Comparison of ENCODE assay signal across 40 mouse cellular contexts in the genomic region with DNA sequence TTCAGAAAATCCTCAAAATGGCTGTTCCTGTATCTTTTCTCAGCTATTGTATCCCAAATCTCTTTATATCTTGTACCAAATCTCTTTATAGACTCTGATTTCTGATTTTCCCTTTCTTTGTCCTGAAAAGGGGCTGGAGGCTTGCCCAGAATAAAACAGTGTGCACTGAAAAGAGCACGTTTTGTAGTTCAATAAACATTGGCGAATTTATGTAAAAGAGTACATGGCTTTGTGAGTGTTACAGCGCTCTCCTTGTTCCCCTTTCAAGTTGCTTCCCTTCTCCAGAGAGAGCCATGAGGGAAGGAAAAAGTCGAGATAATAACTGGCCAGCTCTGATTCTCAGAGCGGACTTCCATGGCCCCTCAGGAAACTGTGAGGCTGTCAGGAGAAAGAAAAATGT. TPM values are rescaled to one million over a fixed set of nuclear protein-coding genes. Genes with fewer than 3 reads are reported as not detected.
DNase-seq lines count a peak whose midpoint lies in the region; ATAC-seq and TF ChIP-seq lines count a peak whose summit lies in the region.
"Had no signal": no experiment of that assay in that cellular context is flagged by ENCODE, and none has a peak within 500 bp of the region (broad histone marks: within the 10 kb centered on the region; RNA-seq: fewer than 3 reads in every experiment).

No protein-coding gene starts in this region.

- peak overlapping the region; percentile 56; the same call in 1 of the 2 replicates for H3K27ac ChIP-seq in forebrain, embryonic 12.5 days
- H3K27ac ChIP-seq in forebrain, embryonic 10.5 days: no peak overlapping the region
- H3K27ac ChIP-seq in left cerebral cortex, adult 2 months: peak overlapping the region; percentile 5; the same call in 1 of the 2 replicates
- no peak overlapping the region for H3K27ac ChIP-seq in stomach, postnatal 0 days (replicated peaks)
- H3K27ac ChIP-seq: embryonic facial prominence, embryonic 12.5 days; heart, embryonic 13.5 days; kidney, embryonic 15.5 days; liver, embryonic 14.5 days; midbrain, embryonic 12.5 days; neural tube, embryonic 12.5 days; stomach, embryonic 15.5 days had no signal

- DNase-seq in forebrain, embryonic 10.5 days (ENCODE audit: extremely low spot score, low spot score): no peak
- no peak for DNase-seq in left cerebral cortex, adult 2 months (ENCODE audit: extremely low spot score in 1 of 2, low spot score in 2 of 2)
- no peak for DNase-seq in left cerebral cortex, adult 11 months (ENCODE audit: low spot score)
- peak; percentile 46 to 51 for DNase-seq in right cerebral cortex, postnatal 10 days (ENCODE audit: low spot score in 2 of 2)
- no peak for DNase-seq in right cerebral cortex, postnatal 36 days (ENCODE audit: low spot score in 2 of 2)
- DNase-seq in stomach, postnatal 0 days (ENCODE audit: low spot score): no peak
- DNase-seq: adrenal gland, adult 8-10 months; cerebellum, adult 11-12 months; cerebellum, adult 9-11 months; embryo, embryonic 11 days; gastrocnemius, postnatal 10 days; heart, postnatal 10 days; kidney, adult 18-20 months; kidney, postnatal 25 days; liver; lung, adult 2 months; lung, postnatal 14 days; right cerebral cortex, postnatal 14 days; thymus, postnatal 14 days had no signal

- no peak overlapping the region for H3K4me2 ChIP-seq in forebrain, embryonic 12.5 days
- H3K4me2 ChIP-seq in stomach, postnatal 0 days (replicated peaks; ENCODE audit: low read depth): no peak overlapping the region
- H3K4me2 ChIP-seq: embryonic facial prominence, embryonic 12.5 days; heart, embryonic 13.5 days; kidney, embryonic 15.5 days; midbrain, embryonic 12.5 days; neural tube, embryonic 12.5 days; stomach, embryonic 15.5 days had no signal

- no peaks in the 10 kb centered on the region for H3K27me3 ChIP-seq in forebrain, embryonic 12.5 days
- H3K27me3 ChIP-seq in forebrain, embryonic 10.5 days (ENCODE audit: poor library complexity, severe bottlenecking): no peaks in the 10 kb centered on the region
- H3K27me3 ChIP-seq in stomach, postnatal 0 days (ENCODE audit: control insufficient read depth, insufficient read depth, low read length): no peaks in the 10 kb centered on the region
- H3K27me3 ChIP-seq: CH12.LX; embryonic facial prominence, embryonic 12.5 days; heart, embryonic 13.5 days; kidney, embryonic 15.5 days; midbrain, embryonic 12.5 days; neural tube, embryonic 12.5 days; stomach, embryonic 15.5 days had no signal

- H3K9me3 ChIP-seq in forebrain, embryonic 12.5 days: no peaks in the 10 kb centered on the region
- no peaks in the 10 kb centered on the region for H3K9me3 ChIP-seq in forebrain, embryonic 10.5 days
- no peaks in the 10 kb centered on the region for H3K9me3 ChIP-seq in stomach, postnatal 0 days (ENCODE audit: control insufficient read depth, low read length)
- H3K9me3 ChIP-seq: embryonic facial prominence, embryonic 12.5 days; heart, embryonic 13.5 days; kidney, embryonic 15.5 days; midbrain, embryonic 12.5 days; neural tube, embryonic 12.5 days; stomach, embryonic 15.5 days had no signal

- 53% methylated on average over 5 of the region's 5 CpGs for WGBS in forebrain, embryonic 12.5 days
- 85% methylated on average over 5 of the region's 5 CpGs for WGBS in forebrain, embryonic 10.5 days
- 61% methylated on average over 5 of the region's 5 CpGs for WGBS in stomach, postnatal 0 days

- no peak for TF ChIP-seq EP300 in stomach, postnatal 0 days (optimal IDR thresholded peaks at IDR 0.05)

- no peaks in the 10 kb centered on the region for H3K36me3 ChIP-seq in forebrain, embryonic 12.5 days (replicated peaks)
- H3K36me3 ChIP-seq in forebrain, embryonic 10.5 days (replicated peaks): no peaks in the 10 kb centered on the region
- H3K36me3 ChIP-seq in stomach, postnatal 0 days (ENCODE audit: control insufficient read depth, insufficient read depth, low read length): no peaks in the 10 kb centered on the region
- H3K36me3 ChIP-seq: embryonic facial prominence, embryonic 12.5 days; heart, embryonic 13.5 days; kidney, embryonic 15.5 days; midbrain, embryonic 12.5 days; neural tube, embryonic 12.5 days; stomach, embryonic 15.5 days had no signal

- TF ChIP-seq CTCF in left cerebral cortex, adult 2 months (IDR thresholded peaks at IDR 0.05): no peak
- no peak for TF ChIP-seq CTCF in stomach, postnatal 0 days (IDR thresholded peaks at IDR 0.05; ENCODE audit: low read depth)

- no peak overlapping the region for H3K4me3 ChIP-seq in forebrain, embryonic 12.5 days (replicated peaks)
- H3K4me3 ChIP-seq in forebrain, embryonic 10.5 days: no peak overlapping the region
- H3K4me3 ChIP-seq in left cerebral cortex, adult 2 months: no peak overlapping the region
- no peak overlapping the region for H3K4me3 ChIP-seq in stomach, postnatal 0 days (ENCODE audit: low read depth, low read length)
- H3K4me3 ChIP-seq: embryonic facial prominence, embryonic 12.5 days; heart, embryonic 13.5 days; kidney, embryonic 15.5 days; midbrain, embryonic 12.5 days; neural tube, embryonic 12.5 days; stomach, embryonic 15.5 days had no signal

- H3K4me1 ChIP-seq in forebrain, embryonic 12.5 days: peaks cover 4% of the 10 kb centered on the region; the same call in 1 of the 2 replicates
- H3K4me1 ChIP-seq in forebrain, embryonic 10.5 days: no peaks in the 10 kb centered on the region
- H3K4me1 ChIP-seq in stomach, postnatal 0 days (replicated peaks; ENCODE audit: control insufficient read depth, insufficient read depth): no peaks in the 10 kb centered on the region
- H3K4me1 ChIP-seq: embryonic facial prominence, embryonic 12.5 days; heart, embryonic 13.5 days; midbrain, embryonic 12.5 days; neural tube, embryonic 12.5 days; stomach, embryonic 15.5 days had no signal

- intact Hi-C loops in left cerebral cortex, adult 2 months (cut with DNase I): no loop called here

- no peak overlapping the region for H3K9ac ChIP-seq in forebrain, embryonic 12.5 days
- no peak overlapping the region for H3K9ac ChIP-seq in stomach, postnatal 0 days (ENCODE audit: low read length)
- H3K9ac ChIP-seq: embryonic facial prominence, embryonic 12.5 days; heart, embryonic 13.5 days; kidney, embryonic 15.5 days; liver, embryonic 14.5 days; midbrain, embryonic 12.5 days; neural tube, embryonic 12.5 days; stomach, embryonic 15.5 days had no signal

- ATAC-seq in forebrain, embryonic 12.5 days (ENCODE audit: low FRiP score): no peak
- ATAC-seq in stomach, postnatal 0 days (ENCODE audit: low FRiP score, low TSS enrichment): no peak
- ATAC-seq: hindbrain, embryonic 16.5 days had no signal

RNA-seq across cellular contexts. Expression of gene Gm21962, which starts 22.2 kb away (rescaled TPM):
- polyA plus RNA-seq in forebrain, embryonic 12.5 days (2016; fragmentation: Nextera tagmentation; extraction: Ambion mirVana): not detected in 2 replicates
- polyA plus RNA-seq in forebrain, embryonic 10.5 days (2016; fragmentation: Nextera tagmentation; extraction: Ambion mirVana): not detected in 2 replicates
- total RNA-seq in left cerebral cortex, adult 2 months (2021): not detected
- polyA plus RNA-seq in stomach, postnatal 0 days (2015; fragmentation: Nextera tagmentation; extraction: Ambion mirVana): not detected in 2 replicates
- total RNA-seq: adrenal gland, adult 8-10 months; CH12.LX; gastrocnemius, postnatal 10 days; heart, adult 8-10 months; heart, postnatal 10 days; hematopoietic stem cell, adult 5-6 weeks; layer of hippocampus, adult 8-10 months; layer of hippocampus, postnatal 25 days; left cerebral cortex, postnatal 10 days had no signal
- polyA plus RNA-seq: C2C12; embryonic facial prominence, embryonic 12.5 days; gonadal fat pad, adult 2 months; heart, embryonic 13.5 days; hindbrain, embryonic 16.5 days; intestine, embryonic 14.5 days; kidney, embryonic 15.5 days; limb, embryonic 11.5 days; liver, embryonic 14.5 days; lung, adult 2 months; midbrain, embryonic 12.5 days; neural tube, embryonic 12.5 days; stomach, embryonic 15.5 days; urinary bladder, adult 2 months had no signal

RNA-seq across cellular contexts. Expression of gene Ddit4l, which starts 27.7 kb away (rescaled TPM):
- polyA plus RNA-seq in forebrain, embryonic 12.5 days (2016; fragmentation: Nextera tagmentation; extraction: Ambion mirVana): 9.9 and 12.7 TPM in 2 replicates
- 9.7 and 10.2 TPM in 2 replicates for polyA plus RNA-seq in forebrain, embryonic 10.5 days (2016; fragmentation: Nextera tagmentation; extraction: Ambion mirVana)
- 10 to 100 TPM; 19.7 to 25.6 TPM for total RNA-seq in left cerebral cortex, adult 2 months (2021)
- polyA plus RNA-seq in stomach, postnatal 0 days (2015; fragmentation: Nextera tagmentation; extraction: Ambion mirVana): 3.3 and 4.2 TPM in 2 replicates
- total RNA-seq: megakaryocyte progenitor cell, adult 5-6 weeks had no signal

Comparison
In these comparisons a context has a peak if more than half of its experiments do, and no peak if none do; other contexts are left out.
1. H3K27ac ChIP-seq: peak in forebrain, embryonic 12.5 days (single experiment) and left cerebral cortex, adult 2 months (single experiment); none in forebrain, embryonic 10.5 days (single experiment) and stomach, postnatal 0 days (single experiment).
2. DNase-seq: peak in right cerebral cortex, postnatal 10 days (2 of 2); none in forebrain, embryonic 10.5 days (single experiment), left cerebral cortex, adult 2 months (0 of 2), left cerebral cortex, adult 11 months (single experiment), right cerebral cortex, postnatal 36 days (0 of 2) and stomach, postnatal 0 days (single experiment).